Mouse (Mus musculus): ENCODE data around the gene Fgfbp1.

The Fgfbp1 gene

GRCm38 (mm10) chr5:43981620-43982019 is at the start of gene Fgfbp1:
Fgfbp1 (minus strand) TSS chr5:43981779.
- in situ Hi-C loops (cut with MboI, MseI) = no loop called here

GRCm38 (mm10) chr5:43998295-43998989 is 16.9 kb upstream of the Fgfbp1 start:
- in situ Hi-C loops (cut with MboI, MseI) = no loop called here

GRCm38 (mm10) chr5:43997626-43998025 is 16.0 kb upstream of the Fgfbp1 start:
- in situ Hi-C loops (cut with MboI, MseI) = no loop called here

- in situ Hi-C loops (cut with MboI, MseI) = no loop called here
Observed at GRCm38 (mm10) chr5:43996162-43996561, 14.6 kb upstream of the Fgfbp1 start.

GRCm38 (mm10) chr5:43994981-43995380 is 13.4 kb upstream of the Fgfbp1 start:
- in situ Hi-C loops (cut with MboI, MseI) = loop anchor here (5.0 kb wide), 1 partner anchor 108 kb away; no protein-coding TSS in a partner anchor

GRCm38 (mm10) chr5:43990316-43990715 is 8.7 kb upstream of the Fgfbp1 start:
- in situ Hi-C loops (cut with MboI, MseI) = loop anchor here (5.0 kb wide), 1 partner anchor 103 kb away; no protein-coding TSS in a partner anchor

- in situ Hi-C loops (cut with MboI, MseI) = loop anchor here (5.0 kb wide), 1 partner anchor 67 kb away; no protein-coding TSS in a partner anchor
Observed at GRCm38 (mm10) chr5:43989017-43989416, 7.4 kb upstream of the Fgfbp1 start.

- in situ Hi-C loops (cut with MboI, MseI) = loop anchor here (5.0 kb wide), 1 partner anchor 64 kb away; no protein-coding TSS in a partner anchor
Observed at GRCm38 (mm10) chr5:43986212-43986611, 4.6 kb upstream of the Fgfbp1 start.

- in situ Hi-C loops (cut with MboI, MseI) = no loop called here
Observed at GRCm38 (mm10) chr5:43982896-43983295, 1.3 kb upstream of the Fgfbp1 start.

- in situ Hi-C loops (cut with MboI, MseI) = no loop called here
Observed at GRCm38 (mm10) chr5:43980397-43980796, 1.2 kb downstream of the Fgfbp1 start.

- in situ Hi-C loops (cut with MboI, MseI) = no loop called here
Observed at GRCm38 (mm10) chr5:43976821-43977561, 4.6 kb downstream of the Fgfbp1 start.

GRCm38 (mm10) chr5:43974166-43974565 is 7.4 kb downstream of the Fgfbp1 start:
- in situ Hi-C loops (cut with MboI, MseI) = no loop called here

GRCm38 (mm10) chr5:43971156-43971555 is 10.4 kb downstream of the Fgfbp1 start:
- in situ Hi-C loops (cut with MboI, MseI) = no loop called here

GRCm38 (mm10) chr5:43970532-43970931 is 11.0 kb downstream of the Fgfbp1 start:
- in situ Hi-C loops (cut with MboI, MseI) = no loop called here

- in situ Hi-C loops (cut with MboI, MseI) = no loop called here
Observed at GRCm38 (mm10) chr5:43968634-43969033, 12.9 kb downstream of the Fgfbp1 start.

- in situ Hi-C loops (cut with MboI, MseI) = no loop called here
Observed at GRCm38 (mm10) chr5:43961056-43961455, 20.5 kb downstream of the Fgfbp1 start.

- in situ Hi-C loops (cut with MboI, MseI) = no loop called here
Observed at GRCm38 (mm10) chr5:43959884-43960440, 21.6 kb downstream of the Fgfbp1 start.

GRCm38 (mm10) chr5:43953241-43953640 is 28.3 kb downstream of the Fgfbp1 start:
- in situ Hi-C loops (cut with MboI, MseI) = no loop called here

GRCm38 (mm10) chr5:43948748-43949275 is 32.8 kb downstream of the Fgfbp1 start:
- in situ Hi-C loops (cut with MboI, MseI) = loop anchor here (5.0 kb wide), 1 partner anchor 308 kb away; no protein-coding TSS in a partner anchor

GRCm38 (mm10) chr5:43948111-43948743 is 33.4 kb downstream of the Fgfbp1 start:
- in situ Hi-C loops (cut with MboI, MseI) = loop anchor here (5.0 kb wide), 1 partner anchor 309 kb away; no protein-coding TSS in a partner anchor

- in situ Hi-C loops (cut with MboI, MseI) = loop anchor here (5.0 kb wide), 1 partner anchor 310 kb away; no protein-coding TSS in a partner anchor
Observed at GRCm38 (mm10) chr5:43947330-43947977, 34.1 kb downstream of the Fgfbp1 start.
